Mouse (Mus musculus): ENCODE measurements around the gene Negr1.

DNA sequence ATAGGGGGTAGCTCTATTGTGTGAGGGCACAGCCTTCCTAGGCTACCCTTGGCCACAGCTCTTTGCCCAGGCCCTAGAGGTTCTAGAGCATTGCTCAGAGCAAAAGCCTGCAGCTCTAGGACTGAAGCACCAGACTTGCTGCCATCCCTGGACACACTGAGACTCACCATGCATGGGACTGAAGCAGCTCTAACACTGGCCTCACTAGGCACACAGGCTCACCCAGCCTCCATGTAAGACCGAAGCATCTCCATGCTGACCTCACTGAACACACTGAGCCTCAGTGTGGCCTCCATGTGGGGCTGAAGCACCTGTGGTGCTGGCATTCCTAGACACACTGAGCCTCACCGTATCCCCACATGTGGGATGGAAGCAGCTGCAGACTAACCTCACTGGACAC is 101.0 kb downstream of the Negr1 start:
- TF ChIP-seq EP300 (IDR thresholded peaks at IDR 0.05; ENCODE audit: low read depth), result no peak
- no peak for TF ChIP-seq CTCF (IDR thresholded peaks at IDR 0.05; ENCODE audit: low read depth)

All from liver, postnatal 0 days (tissue).